Mouse (Mus musculus) megakaryocyte-erythroid progenitor cell, adult 5-6 weeks (primary cell): ENCODE data around the gene Psd. TPM values are rescaled to one million over a fixed set of nuclear protein-coding genes. Genes with fewer than 3 reads are reported as not detected.

ENCODE experiments used
- ATAC-seq: replicated peaks from 2 replicates; pipeline ENCODE4 v1.8.0; 2016; ENCODE audit warnings: mild to moderate bottlenecking, inconsistent platforms; ENCODE audit not compliant: severe bottlenecking, poor library complexity, low FRiP score, low TSS enrichment
- total RNA-seq, 2 experiments: library from RNA; stranded (forward) in 1 of 2; stranded (reverse) in 1 of 2; fragments of 200-1000, 215-1000 nt in 1 of 2; fragments of >200 nt in 1 of 2; fragmentation: Nextera tagmentation in 1 of 2; gene quantifications; 2 replicates each; pipeline ENCODE4 v1.2.3; 2014 to 2017

The Psd gene
- total RNA-seq, 2 experiments from 2014 or later: 0.99 to 7.1 TPM

DNA sequence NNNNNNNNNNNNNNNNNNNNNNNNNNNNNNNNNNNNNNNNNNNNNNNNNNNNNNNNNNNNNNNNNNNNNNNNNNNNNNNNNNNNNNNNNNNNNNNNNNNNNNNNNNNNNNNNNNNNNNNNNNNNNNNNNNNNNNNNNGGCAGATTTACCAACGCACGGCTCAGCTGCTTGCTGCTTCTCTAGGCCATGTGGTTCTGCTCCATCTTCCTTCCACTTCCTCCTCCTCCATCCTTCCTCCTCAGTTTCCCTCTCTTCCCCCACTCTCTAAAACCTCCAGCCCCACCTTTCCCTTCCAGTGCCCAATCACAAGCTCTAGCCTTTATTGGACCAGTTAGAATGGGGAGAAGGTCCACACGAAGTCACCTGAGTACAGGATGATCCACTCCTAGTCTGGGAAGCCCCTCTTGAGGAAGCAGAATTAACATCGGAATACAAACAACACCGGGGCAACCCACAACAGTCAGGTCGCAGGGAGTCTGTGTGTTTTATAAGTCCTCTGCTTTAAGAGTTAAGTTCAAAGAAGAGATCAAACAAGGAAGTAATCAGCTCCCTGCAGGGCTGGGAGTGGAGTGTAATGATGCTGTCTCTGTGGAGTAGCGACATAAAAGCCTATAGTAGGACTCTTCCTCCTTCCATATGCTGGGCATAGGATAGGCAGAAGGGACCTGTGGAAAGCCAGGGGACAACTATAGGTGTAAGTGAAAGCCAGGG is 17.9 kb upstream of the Psd start:
- no peak for ATAC-seq

DNA sequence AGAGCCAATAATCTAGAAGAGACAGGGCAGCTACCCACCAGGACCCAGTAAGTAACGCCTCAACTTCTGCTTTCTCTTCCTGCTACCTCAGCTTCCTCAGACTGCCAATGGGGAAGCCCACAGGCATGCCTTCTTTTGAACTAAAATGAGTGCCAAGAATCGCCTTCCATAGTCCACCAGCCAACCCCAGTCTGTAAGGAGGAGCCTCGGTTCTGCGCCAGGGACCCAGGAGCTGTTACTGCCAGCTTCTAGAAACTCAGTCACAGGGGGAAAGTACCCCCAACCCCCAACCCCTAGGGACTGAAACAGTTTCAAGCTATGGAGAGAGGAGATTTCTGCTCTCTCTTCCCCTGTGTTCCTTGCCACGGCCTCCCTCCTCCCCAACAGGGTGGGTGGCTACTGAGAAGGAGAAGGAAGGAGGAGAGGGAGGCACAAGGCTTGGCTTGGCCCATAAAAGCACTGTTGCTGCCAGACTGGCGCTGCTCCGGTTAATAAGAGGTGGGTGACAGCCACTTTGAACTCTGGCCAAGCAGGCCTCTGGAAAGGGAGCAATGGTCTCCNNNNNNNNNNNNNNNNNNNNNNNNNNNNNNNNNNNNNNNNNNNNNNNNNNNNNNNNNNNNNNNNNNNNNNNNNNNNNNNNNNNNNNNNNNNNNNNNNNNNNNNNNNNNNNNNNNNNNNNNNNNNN is 12.5 kb upstream of the Psd start:
- ATAC-seq: peak; percentile 20

DNA sequence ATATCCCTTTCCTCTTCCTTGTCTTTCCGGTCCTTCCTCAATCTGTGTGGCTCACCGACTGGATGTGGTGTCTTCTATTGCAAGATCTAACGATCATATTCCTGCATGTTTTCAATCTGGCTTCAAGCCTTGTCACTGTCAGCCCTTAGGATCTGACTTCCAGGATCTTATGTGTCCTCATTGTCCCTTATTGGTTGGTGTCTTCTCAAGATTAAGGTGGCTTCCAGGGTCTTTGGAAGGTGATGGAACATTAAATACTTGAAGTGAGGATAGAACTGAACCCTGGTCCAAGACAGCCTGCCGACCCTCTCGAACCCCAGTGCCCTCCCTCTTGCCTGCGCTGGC is 12.0 kb upstream of the Psd start:
- peak; percentile 11 for ATAC-seq

DNA sequence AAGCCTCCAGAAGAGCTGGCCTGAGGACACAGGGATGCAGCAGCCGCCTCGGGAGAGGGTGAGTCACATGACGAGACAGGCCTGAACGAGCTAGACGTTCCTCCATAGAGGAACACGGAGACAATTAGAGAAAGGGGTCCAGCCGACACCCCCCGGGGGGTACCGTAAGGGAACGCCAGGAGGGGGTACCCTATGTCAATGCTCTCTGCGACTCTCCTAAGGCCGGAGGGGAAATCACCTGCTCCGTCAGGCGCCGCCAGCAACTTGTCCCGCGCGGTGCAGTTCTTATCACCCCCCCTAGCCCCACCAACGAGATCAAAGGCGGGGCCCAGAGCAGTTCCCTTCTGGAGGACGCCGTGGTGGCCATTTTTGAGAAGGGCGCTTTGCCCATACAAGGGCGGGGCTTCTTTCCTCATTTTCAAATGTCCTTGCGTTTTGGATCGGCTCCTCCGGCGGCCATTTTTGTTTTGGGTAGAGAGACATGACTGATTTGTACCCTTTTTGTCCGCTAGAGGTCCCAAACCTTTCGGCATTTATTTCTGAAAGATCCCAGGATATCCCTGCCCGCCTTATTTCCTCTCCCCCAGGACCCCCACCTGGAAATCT is 11.5 kb upstream of the Psd start, which contains the start of gene Cuedc2:
Gene Cuedc2, minus strand, starts transcription at position 372 of the 606 bp plus-strand sequence.
- peak; percentile 88 for ATAC-seq

DNA sequence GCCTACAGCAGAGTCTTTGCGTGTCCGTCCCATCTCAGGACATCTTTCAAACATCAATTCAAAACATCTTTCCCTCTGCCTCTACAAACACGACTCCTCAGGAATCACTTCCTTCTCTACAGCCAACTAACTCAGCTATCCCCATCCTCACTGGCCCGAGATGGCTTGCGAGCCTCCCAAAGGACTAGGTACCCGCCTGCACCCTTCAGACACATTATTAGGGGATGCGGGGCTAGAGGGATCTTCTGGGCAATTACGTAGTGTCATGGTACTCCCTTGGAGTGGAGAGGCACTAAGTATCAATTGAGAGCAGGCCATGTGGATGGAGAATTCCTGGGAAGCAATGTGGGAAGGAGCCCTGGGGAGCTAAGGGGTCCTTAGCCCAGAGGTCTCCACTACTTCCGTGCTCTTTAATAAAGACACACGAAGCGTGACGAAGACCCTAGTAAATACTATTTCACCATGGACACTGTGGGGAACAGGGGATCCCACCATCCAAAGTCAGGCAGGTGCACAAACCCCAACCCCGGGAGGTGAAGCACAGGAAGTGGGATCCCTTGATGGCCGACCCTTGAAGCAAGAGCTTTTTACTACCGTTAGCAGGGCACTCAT is 10.9 kb upstream of the Psd start:
- no peak for ATAC-seq

GRCm38 (mm10) chr19:46333906-46334305 is 7.0 kb upstream of the Psd start:
- ATAC-seq: no peak

DNA sequence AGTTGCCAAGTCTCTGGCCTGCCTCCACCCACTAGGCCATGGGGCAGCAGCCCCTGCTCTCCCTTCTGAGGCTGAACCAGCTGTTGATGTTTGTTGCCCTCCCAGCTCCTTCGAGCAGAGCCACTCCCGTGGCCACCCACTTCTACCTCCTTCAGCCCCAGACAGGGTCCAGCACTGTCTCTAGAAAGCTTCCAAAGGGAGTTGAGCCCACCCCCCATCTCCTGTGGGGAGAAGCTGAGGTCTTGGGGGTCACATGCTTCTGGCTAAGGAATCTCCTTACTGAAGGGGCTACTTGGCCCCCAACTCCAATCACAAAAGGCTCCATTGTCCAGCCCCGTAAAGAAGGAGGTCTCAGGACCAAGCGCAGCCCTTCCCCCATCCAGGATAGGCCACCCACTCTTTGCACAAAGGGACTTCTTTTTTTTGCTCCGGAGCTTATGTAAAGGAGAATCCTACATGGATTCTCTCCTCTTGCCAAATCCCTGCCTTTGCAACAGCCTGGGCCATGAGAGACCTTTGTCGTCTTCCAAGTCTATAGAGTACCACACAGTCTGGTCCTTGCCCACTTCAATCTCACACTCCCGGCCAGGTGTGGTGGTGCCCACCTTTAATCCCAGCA is 5.9 kb upstream of the Psd start:
- ATAC-seq: no peak

GRCm38 (mm10) chr19:46331936-46332335 is 5.0 kb upstream of the Psd start:
- ATAC-seq: no peak

DNA sequence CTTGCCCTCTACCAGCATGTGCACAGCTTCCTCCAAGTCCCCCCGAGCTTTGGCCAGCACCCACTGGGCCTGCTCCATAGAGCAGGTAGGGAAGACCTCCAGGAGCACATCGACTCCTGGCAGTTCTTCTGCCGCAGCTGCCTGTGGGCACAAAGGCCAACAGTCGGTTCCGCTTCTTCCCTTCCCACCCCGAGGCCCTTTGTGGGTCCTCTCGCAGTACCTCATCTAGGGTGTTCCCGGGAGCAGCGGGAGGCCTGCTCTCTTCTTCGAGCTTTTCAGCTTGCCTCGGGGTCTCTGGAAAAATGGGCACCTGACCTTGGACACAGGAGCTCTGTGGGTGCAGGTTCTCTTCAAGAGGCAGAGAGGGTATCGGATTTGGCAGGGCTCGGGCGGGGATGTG is 4.4 kb upstream of the Psd start:
- ATAC-seq: no peak

DNA sequence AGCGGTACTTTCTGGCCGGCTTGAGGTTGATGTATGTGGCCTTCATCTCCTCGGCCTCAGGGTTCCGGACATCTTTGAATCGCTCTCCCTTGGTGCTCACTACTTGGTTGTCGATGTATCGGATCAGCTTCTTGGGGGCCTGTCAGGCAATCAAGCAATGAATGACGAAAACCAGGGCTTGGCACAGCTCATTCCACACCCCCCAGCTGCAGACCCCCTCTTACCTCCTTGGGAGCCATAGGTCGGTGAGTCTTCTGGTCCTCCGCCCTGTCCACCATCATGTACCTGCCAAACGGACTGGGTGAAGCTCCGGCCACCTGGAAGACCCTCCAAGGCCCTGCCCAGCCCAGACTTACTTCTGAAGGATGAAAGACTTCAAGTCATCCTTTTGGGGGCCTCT is 3.7 kb upstream of the Psd start:
- ATAC-seq: no peak

DNA sequence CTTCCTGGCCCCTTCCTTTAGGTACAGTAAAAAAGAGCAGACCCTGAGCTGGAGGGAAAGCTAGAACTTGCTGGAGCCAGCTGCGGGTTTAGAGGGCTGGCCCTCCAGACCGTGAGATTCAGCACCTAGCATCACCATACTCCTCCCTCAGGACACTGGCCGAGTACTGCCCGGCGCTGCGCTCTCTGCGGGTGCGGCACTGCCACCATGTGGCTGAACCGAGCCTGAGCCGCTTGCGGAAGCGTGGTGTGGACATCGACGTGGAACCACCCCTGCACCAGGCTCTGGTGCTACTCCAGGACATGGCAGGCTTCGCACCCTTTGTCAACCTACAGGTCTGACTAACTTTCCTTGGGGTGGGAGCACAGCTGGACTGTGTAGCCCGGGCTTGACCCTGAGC is 3.0 kb upstream of the Psd start:
- peak; percentile 66 for ATAC-seq

- ATAC-seq: no peak
These were observed 2.2 kb upstream of the Psd start for GRCm38 (mm10) chr19:46329031-46329641.

DNA sequence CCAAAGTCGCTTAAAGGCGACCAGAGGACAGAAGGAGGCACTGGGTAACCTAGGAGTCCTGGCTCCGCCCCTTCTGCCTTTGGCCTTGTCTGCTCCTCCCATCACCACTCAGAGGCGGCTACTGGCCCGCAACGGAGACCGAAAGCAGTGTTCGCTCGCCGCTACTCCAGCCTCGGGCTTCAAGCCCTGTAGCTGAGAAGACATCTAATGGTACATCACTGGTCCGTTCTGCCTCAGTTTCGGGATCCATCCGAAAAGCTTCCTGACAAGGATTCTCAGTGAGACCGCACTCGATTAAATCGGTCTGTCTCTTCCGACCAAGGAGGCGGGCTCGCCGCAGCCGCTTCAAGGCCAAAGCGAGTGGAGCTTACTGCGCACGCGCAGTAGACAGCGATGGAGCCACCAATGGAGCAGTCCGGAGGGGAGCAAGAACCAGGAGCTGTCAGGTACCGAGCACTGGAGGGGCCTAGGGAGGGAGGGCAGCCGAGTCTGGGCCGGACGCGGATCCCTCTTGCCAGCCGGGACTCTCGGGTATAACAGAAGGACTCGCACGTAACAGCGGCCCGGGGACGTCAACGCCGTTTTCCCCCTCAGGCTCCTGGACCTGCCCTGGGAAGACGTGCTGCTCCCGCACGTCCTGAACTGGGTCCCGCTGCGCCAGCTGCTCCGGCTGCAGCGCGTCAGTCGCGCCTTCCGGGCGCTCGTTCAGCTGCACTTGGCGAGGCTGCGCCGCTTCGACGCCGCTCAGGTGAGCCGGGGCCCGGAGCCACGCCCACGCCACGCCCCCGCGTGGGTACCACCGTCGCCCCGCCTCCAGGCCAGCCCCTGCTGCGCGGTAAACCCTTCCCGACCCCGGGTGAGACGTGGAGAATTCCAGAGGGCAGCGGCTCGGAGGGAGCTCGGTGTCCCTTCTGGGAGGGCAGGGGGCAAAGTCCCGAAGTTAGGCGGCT is 1.4 kb upstream of the Psd start, which contains the start of gene Fbxl15:
Gene Fbxl15, plus strand, starts transcription at position 104 of the 950 bp plus-strand sequence.
- peak; percentile 76 for ATAC-seq

- no peak for ATAC-seq
These were observed 642 bp upstream of the Psd start for GRCm38 (mm10) chr19:46327531-46328064.

GRCm38 (mm10) chr19:46326019-46326755 is 769 bp downstream of the Psd start:
- no peak for ATAC-seq

- ATAC-seq: no peak
These were observed 2.0 kb downstream of the Psd start for GRCm38 (mm10) chr19:46324918-46325317.

DNA sequence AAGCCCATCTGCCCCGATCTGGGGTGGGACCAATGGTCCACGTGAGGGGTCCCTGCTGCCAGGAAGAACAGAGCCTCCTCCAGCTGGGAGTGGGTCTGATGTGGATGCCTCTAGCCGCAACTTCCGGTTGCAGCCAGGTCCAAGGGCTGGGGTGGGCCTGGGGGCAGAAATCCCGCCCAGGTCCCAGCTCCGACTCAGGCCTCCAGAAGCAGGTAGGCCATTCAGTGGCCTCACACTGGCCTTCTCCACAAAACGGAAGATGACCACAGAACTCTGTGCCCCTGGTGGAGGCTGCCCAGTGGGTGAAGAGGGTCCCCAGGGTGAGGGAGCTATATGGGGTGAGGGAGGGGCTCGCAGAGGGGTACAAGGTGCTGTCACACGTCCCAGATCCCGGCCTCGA is 2.6 kb downstream of the Psd start:
- ATAC-seq: no peak

DNA sequence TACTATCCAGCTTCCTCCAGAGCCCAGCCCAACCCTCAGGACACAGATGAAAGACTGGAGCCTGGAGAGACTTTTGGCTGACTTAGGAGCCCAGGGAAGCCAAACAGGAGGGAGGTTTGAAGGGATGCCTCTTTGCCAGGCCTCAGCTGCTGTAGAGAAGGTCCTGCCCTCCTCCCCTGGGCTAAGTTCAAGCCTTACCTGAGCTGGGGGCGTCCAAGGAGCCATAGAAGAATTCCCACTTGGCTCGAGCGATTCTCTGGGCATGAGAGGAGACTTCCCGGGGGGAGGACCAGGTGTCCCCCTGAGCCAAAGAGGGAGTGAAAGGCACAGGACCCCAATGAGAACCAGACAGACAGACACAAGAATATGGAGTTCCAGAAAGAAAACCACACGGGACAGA is 3.2 kb downstream of the Psd start:
- no peak for ATAC-seq
